Mouse (Mus musculus): ENCODE data around the gene Sdk2. TPM values are rescaled to one million over a fixed set of nuclear protein-coding genes. Genes with fewer than 3 reads are reported as not detected.

Gene Sdk2
- polyA plus RNA-seq, 1 experiment from 2014 or later: 0.66 TPM

DNA sequence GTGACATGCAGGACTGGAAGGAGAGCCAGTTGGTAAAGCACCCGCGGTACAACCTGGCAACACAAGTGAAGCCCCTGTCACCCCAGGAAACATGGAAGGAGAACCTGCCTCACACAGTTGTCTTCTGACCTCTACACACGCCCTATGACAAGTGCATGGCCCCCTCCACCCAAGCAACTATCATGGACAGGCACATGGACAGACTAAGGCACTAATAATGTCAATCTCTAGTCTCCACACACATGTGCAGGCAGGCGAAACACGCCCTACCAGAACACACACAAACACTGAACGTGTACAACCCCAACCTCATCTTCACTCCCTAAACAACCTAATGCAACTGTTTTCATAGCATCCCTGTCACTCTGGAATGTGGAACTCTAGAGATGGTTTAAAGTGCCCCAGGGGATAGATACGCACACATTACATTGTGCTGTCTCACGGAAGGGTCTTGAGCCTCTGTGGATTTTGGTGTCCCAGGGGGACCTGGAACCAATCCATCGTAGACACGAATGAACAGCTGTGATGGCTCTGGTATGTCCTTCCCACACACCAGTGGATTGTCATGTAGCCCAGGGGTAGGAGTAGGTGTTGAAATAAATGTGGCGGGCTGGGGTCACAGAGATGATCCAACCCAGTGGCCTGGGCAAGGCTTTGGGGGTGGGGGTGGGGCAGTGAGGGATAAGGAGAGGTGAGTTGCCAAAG is 329.8 kb downstream of the Sdk2 start:
- no peak overlapping the region for H3K9ac ChIP-seq (ENCODE audit: low read depth, low read length)
- no peak overlapping the region for H3K4me3 ChIP-seq (ENCODE audit: low read depth, low read length)
- peak overlapping the region; percentile 21; the same call in 1 of the 2 replicates for H3K27ac ChIP-seq (ENCODE audit: low read depth, low read length)
- 72% methylated on average over 11 of the region's 11 CpGs for WGBS
- peaks cover under 1% of the 10 kb centered on the region; the same call in 1 of the 2 replicates for H3K36me3 ChIP-seq (ENCODE audit: control insufficient read depth, insufficient read depth)
- TF ChIP-seq CTCF (IDR thresholded peaks at IDR 0.05; ENCODE audit: low read depth): no peak
- no peak overlapping the region for H3K4me2 ChIP-seq (replicated peaks; ENCODE audit: low read depth)
- H3K9me3 ChIP-seq (ENCODE audit: control insufficient read depth): no peaks in the 10 kb centered on the region
- no peaks in the 10 kb centered on the region for H3K27me3 ChIP-seq (replicated peaks; ENCODE audit: control insufficient read depth, insufficient read depth, low read length)
- no peak for ATAC-seq
- H3K4me1 ChIP-seq (replicated peaks; ENCODE audit: control insufficient read depth, insufficient read depth, low read length): peaks cover 17% of the 10 kb centered on the region

DNA sequence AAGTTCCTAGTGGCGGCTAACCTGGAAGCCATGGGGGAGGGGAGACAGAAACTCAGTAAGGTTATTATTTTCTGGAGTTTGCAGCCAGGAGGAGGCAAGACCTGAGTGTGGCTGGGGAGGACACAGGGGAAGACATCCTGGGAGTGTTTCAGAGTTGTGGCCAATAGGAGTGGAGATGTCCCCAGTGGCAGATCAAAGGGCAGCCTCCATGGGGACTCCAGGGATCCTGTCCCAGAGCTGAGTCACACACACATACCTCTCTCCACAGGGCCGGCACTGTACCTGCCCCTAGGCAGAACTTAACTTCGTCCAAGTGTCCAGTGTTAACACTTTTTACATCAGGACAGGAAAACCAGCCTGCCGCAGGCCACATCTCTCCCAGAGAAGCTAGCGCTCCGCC is 331.7 kb downstream of the Sdk2 start:
- H3K4me2 ChIP-seq (replicated peaks; ENCODE audit: low read depth): no peak overlapping the region; the same call in 1 of the 2 replicates
- ATAC-seq: peak; percentile 64

DNA sequence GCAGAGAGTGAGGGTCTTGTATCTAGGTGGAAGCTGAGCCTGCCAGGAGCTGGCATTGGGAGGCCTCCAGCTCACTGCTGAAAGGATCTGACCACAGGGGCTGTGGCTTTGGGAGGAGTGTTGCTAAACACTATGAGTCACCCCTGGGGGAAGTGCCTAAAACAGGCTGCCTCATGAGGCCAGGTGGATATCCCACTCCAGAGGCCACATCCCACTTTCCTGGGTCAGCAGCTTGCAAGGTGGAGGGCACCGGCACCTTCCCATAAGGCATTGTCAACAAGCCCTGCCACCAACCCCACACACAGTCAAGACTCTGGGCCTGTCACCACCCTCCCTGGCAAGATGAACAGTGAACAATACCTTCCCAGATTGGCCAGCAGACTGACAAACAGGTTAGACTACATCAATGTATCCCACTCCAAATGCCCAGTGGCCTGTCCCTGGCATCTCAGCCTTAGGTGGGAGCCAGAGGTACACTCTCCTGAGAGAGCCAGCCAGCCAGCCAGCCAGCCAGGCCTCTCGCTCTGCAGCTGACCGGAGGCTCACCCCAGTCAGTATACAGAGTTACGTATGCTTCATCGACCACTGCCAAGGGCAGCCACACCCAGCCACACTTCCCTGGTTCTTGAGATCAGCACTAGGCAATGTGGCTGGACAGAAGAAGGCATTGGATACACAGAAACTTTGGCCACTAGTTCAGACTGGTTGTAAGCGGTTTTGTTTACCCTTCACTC is 333.0 kb downstream of the Sdk2 start:
- WGBS: 16% methylated on average over 6 of the region's 6 CpGs
- Histone ChIP-seq H3K4me3 (ENCODE audit: low read depth, low read length) (no peak overlapping the region), H3K4me2 (replicated peaks; ENCODE audit: low read depth) (0 out of 2 replicates have a peak overlapping the region, but pooled peaks have one; percentile 17), H3K9ac (ENCODE audit: low read depth, low read length) (no peak overlapping the region), H3K4me1 (replicated peaks; ENCODE audit: control insufficient read depth, insufficient read depth, low read length) (peaks cover 14% of the 10 kb centered on the region), H3K27me3 (replicated peaks; ENCODE audit: control insufficient read depth, insufficient read depth, low read length) (no peaks in the 10 kb centered on the region), H3K9me3 (ENCODE audit: control insufficient read depth) (no peaks in the 10 kb centered on the region), H3K27ac (ENCODE audit: low read depth, low read length) (peak overlapping the region; percentile 66), H3K36me3 (ENCODE audit: control insufficient read depth, insufficient read depth) (peaks cover 19% of the 10 kb centered on the region)
- no peak for TF ChIP-seq CTCF (IDR thresholded peaks at IDR 0.05; ENCODE audit: low read depth)
- ATAC-seq: peak; percentile 55

More for the DNA sequence above, 331.7 kb downstream of the Sdk2 start:
- H3K4me3 ChIP-seq (ENCODE audit: low read depth, low read length): no peak overlapping the region
- WGBS: 42% methylated on average over 6 of the region's 6 CpGs
- H3K9ac ChIP-seq (ENCODE audit: low read depth, low read length): no peak overlapping the region
- peak overlapping the region; percentile 66; the same call in 1 of the 2 replicates for H3K27ac ChIP-seq (ENCODE audit: low read depth, low read length)
- H3K36me3 ChIP-seq (ENCODE audit: control insufficient read depth, insufficient read depth): peaks cover 7% of the 10 kb centered on the region; the same call in 1 of the 2 replicates
- H3K4me1 ChIP-seq (replicated peaks; ENCODE audit: control insufficient read depth, insufficient read depth, low read length): peaks cover 20% of the 10 kb centered on the region
- H3K27me3 ChIP-seq (replicated peaks; ENCODE audit: control insufficient read depth, insufficient read depth, low read length): no peaks in the 10 kb centered on the region
- H3K9me3 ChIP-seq (ENCODE audit: control insufficient read depth): no peaks in the 10 kb centered on the region
- no peak for TF ChIP-seq CTCF (IDR thresholded peaks at IDR 0.05; ENCODE audit: low read depth)

DNA sequence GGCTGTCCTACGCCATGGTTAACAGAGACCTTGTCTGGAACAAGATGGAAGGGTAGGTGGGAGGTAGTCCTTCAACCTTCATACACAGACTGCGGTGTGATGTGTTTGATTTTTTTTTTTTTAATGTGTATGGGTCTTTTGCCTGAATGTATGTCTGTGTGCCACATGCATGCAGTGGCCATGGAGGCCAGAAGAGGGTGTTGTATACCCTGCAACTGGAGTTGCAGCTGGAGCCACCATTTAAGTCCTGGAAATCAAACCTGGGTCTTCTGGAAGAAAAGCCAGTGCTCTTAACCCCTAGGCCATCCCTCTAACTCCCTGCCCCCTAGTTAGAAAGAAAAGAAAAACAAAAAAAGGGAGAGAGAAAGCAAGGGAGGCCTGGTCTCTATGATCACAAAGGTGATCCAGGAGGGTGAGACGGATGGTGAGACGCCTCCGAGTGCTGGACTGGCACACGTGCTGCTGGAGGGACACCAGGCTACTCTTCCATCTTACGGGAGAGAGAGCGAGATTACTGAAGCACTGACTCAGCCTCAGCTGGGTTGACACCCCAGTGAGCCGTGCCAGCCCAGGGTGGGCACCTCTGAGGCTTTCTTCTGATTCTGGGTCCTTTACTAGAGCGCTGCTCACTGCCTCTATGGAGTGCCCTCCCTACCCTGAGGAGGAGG is 334.8 kb downstream of the Sdk2 start:
- no peak overlapping the region for H3K9ac ChIP-seq (ENCODE audit: low read depth, low read length)

DNA sequence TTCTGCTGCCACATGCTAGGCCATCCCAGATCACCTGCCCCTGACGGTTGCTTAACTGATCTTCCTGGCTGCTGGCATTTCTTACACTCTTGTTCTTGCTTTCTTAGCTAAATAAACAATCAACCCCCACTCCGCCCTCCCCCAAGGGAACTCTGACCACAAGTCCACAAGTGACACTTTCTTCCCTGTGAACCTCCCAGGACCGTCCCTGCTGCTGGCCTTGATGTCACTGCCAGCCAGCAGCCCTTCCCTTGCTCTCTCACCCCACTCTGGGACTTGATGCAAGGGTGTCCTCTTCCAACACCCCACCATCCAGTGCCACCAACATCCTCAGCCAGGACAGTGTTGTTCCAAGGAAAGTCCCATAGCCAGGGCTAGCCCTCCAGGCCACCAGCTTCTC is 336.0 kb downstream of the Sdk2 start:
- peaks cover 48% of the 10 kb centered on the region for H3K36me3 ChIP-seq (ENCODE audit: control insufficient read depth, insufficient read depth)
- H3K4me1 ChIP-seq (replicated peaks; ENCODE audit: control insufficient read depth, insufficient read depth, low read length): peaks cover 14% of the 10 kb centered on the region
- no peaks in the 10 kb centered on the region for H3K27me3 ChIP-seq (replicated peaks; ENCODE audit: control insufficient read depth, insufficient read depth, low read length)
- no peak overlapping the region for H3K4me2 ChIP-seq (replicated peaks; ENCODE audit: low read depth)
- peak overlapping the region; percentile 35; the same call in 1 of the 2 replicates for H3K27ac ChIP-seq (ENCODE audit: low read depth, low read length)
- 25% methylated on average over 3 of the region's 3 CpGs for WGBS
- no peaks in the 10 kb centered on the region for H3K9me3 ChIP-seq (ENCODE audit: control insufficient read depth)
- ATAC-seq: 0 out of 2 replicates have a peak, but pooled peaks have one; percentile 9
- H3K4me3 ChIP-seq (ENCODE audit: low read depth, low read length): no peak overlapping the region
- H3K9ac ChIP-seq (ENCODE audit: low read depth, low read length): no peak overlapping the region
- TF ChIP-seq CTCF (IDR thresholded peaks at IDR 0.05; ENCODE audit: low read depth): no peak

More for the DNA sequence above, 334.8 kb downstream of the Sdk2 start:
- Histone ChIP-seq H3K4me3 (ENCODE audit: low read depth, low read length) (no peak overlapping the region), H3K27ac (ENCODE audit: low read depth, low read length) (no peak overlapping the region; the same call in 1 of the 2 replicates), H3K27me3 (replicated peaks; ENCODE audit: control insufficient read depth, insufficient read depth, low read length) (no peaks in the 10 kb centered on the region), H3K4me1 (replicated peaks; ENCODE audit: control insufficient read depth, insufficient read depth, low read length) (peaks cover 14% of the 10 kb centered on the region), H3K36me3 (ENCODE audit: control insufficient read depth, insufficient read depth) (peaks cover 36% of the 10 kb centered on the region), H3K9me3 (ENCODE audit: control insufficient read depth) (no peaks in the 10 kb centered on the region), H3K4me2 (replicated peaks; ENCODE audit: low read depth) (no peak overlapping the region)
- ATAC-seq: no peak
- 87% methylated on average over 10 of the region's 10 CpGs for WGBS
- peak; percentile 51 for TF ChIP-seq CTCF (IDR thresholded peaks at IDR 0.05; ENCODE audit: low read depth)

GRCm38 (mm10) chr11:113729917-113730316 is 336.9 kb downstream of the Sdk2 start:
- WGBS: 53% methylated on average over 8 of the region's 8 CpGs
- H3K4me1 ChIP-seq (replicated peaks; ENCODE audit: control insufficient read depth, insufficient read depth, low read length): peaks cover 10% of the 10 kb centered on the region
- H3K27ac ChIP-seq (ENCODE audit: low read depth, low read length): no peak overlapping the region
- H3K4me2 ChIP-seq (replicated peaks; ENCODE audit: low read depth): no peak overlapping the region
- no peak overlapping the region for H3K9ac ChIP-seq (ENCODE audit: low read depth, low read length)
- TF ChIP-seq CTCF (IDR thresholded peaks at IDR 0.05; ENCODE audit: low read depth): no peak
- H3K9me3 ChIP-seq (ENCODE audit: control insufficient read depth): no peaks in the 10 kb centered on the region
- no peak for ATAC-seq
- H3K4me3 ChIP-seq (ENCODE audit: low read depth, low read length): no peak overlapping the region
- no peaks in the 10 kb centered on the region for H3K27me3 ChIP-seq (replicated peaks; ENCODE audit: control insufficient read depth, insufficient read depth, low read length)
- H3K36me3 ChIP-seq (ENCODE audit: control insufficient read depth, insufficient read depth): peaks cover 55% of the 10 kb centered on the region
